Mouse (Mus musculus): Measurements from ENCODE around the gene Trabd2b. TPM values are rescaled to one million over a fixed set of nuclear protein-coding genes. Genes with fewer than 3 reads are reported as not detected.
A peak's percentile ranks its signal among the peaks of the same experiment; 100 is the strongest.

The Trabd2b gene
- 1.8 TPM in 2 replicates for polyA plus RNA-seq (2016; fragmentation: Nextera tagmentation; extraction: Ambion mirVana)

- peak; percentile 58 for DNase-seq (ENCODE audit: low spot score)
- no peaks in the 10 kb centered on the region for H3K9me3 ChIP-seq (replicated peaks)
- no peaks in the 10 kb centered on the region for H3K36me3 ChIP-seq
- WGBS: 1% methylated on average over 58 of the region's 61 CpGs
- peaks cover 58% of the 10 kb centered on the region for H3K4me1 ChIP-seq
- H3K27ac ChIP-seq (replicated peaks): peak within 1 kb of the TSS; percentile 92
- H3K4me3 ChIP-seq: peak within 1 kb of the TSS; percentile 75
- H3K27me3 ChIP-seq (ENCODE audit: low read depth, poor library complexity, severe bottlenecking): peaks cover 50% of the 10 kb centered on the region
Measured at GRCm38 (mm10) chr4:114406355-114407101, at the start of gene Trabd2b. Trabd2b (plus strand) TSS chr4:114406724.

- Histone ChIP-seq H3K4me3 (no peak overlapping the region), H3K36me3 (no peaks in the 10 kb centered on the region), H3K9me3 (replicated peaks) (no peaks in the 10 kb centered on the region), H3K27ac (replicated peaks) (no peak overlapping the region), H3K27me3 (ENCODE audit: low read depth, poor library complexity, severe bottlenecking) (no peaks in the 10 kb centered on the region), H3K4me1 (no peaks in the 10 kb centered on the region)
- DNase-seq (ENCODE audit: low spot score): no peak
- 68% methylated on average over 4 of the region's 4 CpGs for WGBS
Measured at GRCm38 (mm10) chr4:114357420-114357819, 49.1 kb upstream of the Trabd2b start.

GRCm38 (mm10) chr4:114358874-114359273 lies 47.6 kb upstream of the Trabd2b start:
- no peak overlapping the region for H3K27ac ChIP-seq (replicated peaks)
- no peaks in the 10 kb centered on the region for H3K36me3 ChIP-seq
- no peak for DNase-seq (ENCODE audit: low spot score)
- H3K4me1 ChIP-seq: no peaks in the 10 kb centered on the region
- H3K27me3 ChIP-seq (ENCODE audit: low read depth, poor library complexity, severe bottlenecking): no peaks in the 10 kb centered on the region
- 89% methylated on average over 2 of the region's 2 CpGs for WGBS
- H3K4me3 ChIP-seq: no peak overlapping the region
- H3K9me3 ChIP-seq (replicated peaks): no peaks in the 10 kb centered on the region

- no peaks in the 10 kb centered on the region for H3K9me3 ChIP-seq (replicated peaks)
- 95% methylated on average over 1 of the region's 1 CpGs for WGBS
Measured at GRCm38 (mm10) chr4:114359818-114360217, 46.7 kb upstream of the Trabd2b start.

GRCm38 (mm10) chr4:114361336-114361735 lies 45.2 kb upstream of the Trabd2b start:
- Histone ChIP-seq H3K36me3 (no peaks in the 10 kb centered on the region), H3K4me3 (no peak overlapping the region), H3K4me1 (no peaks in the 10 kb centered on the region), H3K27ac (replicated peaks) (no peak overlapping the region), H3K27me3 (ENCODE audit: low read depth, poor library complexity, severe bottlenecking) (no peaks in the 10 kb centered on the region), H3K9me3 (replicated peaks) (no peaks in the 10 kb centered on the region)
- 84% methylated on average over 2 of the region's 2 CpGs for WGBS
- DNase-seq (ENCODE audit: low spot score): no peak

More at GRCm38 (mm10) chr4:114359818-114360217, 46.7 kb upstream of the Trabd2b start:
- Histone ChIP-seq H3K36me3 (no peaks in the 10 kb centered on the region), H3K27ac (replicated peaks) (no peak overlapping the region), H3K4me3 (no peak overlapping the region), H3K4me1 (no peaks in the 10 kb centered on the region), H3K27me3 (ENCODE audit: low read depth, poor library complexity, severe bottlenecking) (no peaks in the 10 kb centered on the region)
- no peak for DNase-seq (ENCODE audit: low spot score)

- DNase-seq (ENCODE audit: low spot score): no peak
- H3K27me3 ChIP-seq (ENCODE audit: low read depth, poor library complexity, severe bottlenecking): peaks cover 21% of the 10 kb centered on the region; the same call in 1 of the 2 replicates
- H3K4me1 ChIP-seq: peaks cover 11% of the 10 kb centered on the region
- WGBS: 84% methylated on average over 4 of the region's 4 CpGs
- no peak overlapping the region for H3K4me3 ChIP-seq
- H3K36me3 ChIP-seq: no peaks in the 10 kb centered on the region
- H3K27ac ChIP-seq (replicated peaks): no peak overlapping the region
- H3K9me3 ChIP-seq (replicated peaks): no peaks in the 10 kb centered on the region
Measured at GRCm38 (mm10) chr4:114365000-114365399, 41.5 kb upstream of the Trabd2b start.

- Histone ChIP-seq H3K4me3 (no peak overlapping the region), H3K4me1 (peaks cover 11% of the 10 kb centered on the region), H3K9me3 (replicated peaks) (no peaks in the 10 kb centered on the region), H3K36me3 (no peaks in the 10 kb centered on the region), H3K27me3 (ENCODE audit: low read depth, poor library complexity, severe bottlenecking) (peaks cover 22% of the 10 kb centered on the region; the same call in 1 of the 2 replicates), H3K27ac (replicated peaks) (no peak overlapping the region)
- no peak for DNase-seq (ENCODE audit: low spot score)
Measured at GRCm38 (mm10) chr4:114365595-114365994, 40.9 kb upstream of the Trabd2b start.

- DNase-seq (ENCODE audit: low spot score): no peak
- Histone ChIP-seq H3K4me1 (peaks cover 13% of the 10 kb centered on the region), H3K27ac (replicated peaks) (no peak overlapping the region), H3K9me3 (replicated peaks) (no peaks in the 10 kb centered on the region), H3K4me3 (no peak overlapping the region), H3K27me3 (ENCODE audit: low read depth, poor library complexity, severe bottlenecking) (peaks cover 22% of the 10 kb centered on the region; the same call in 1 of the 2 replicates), H3K36me3 (no peaks in the 10 kb centered on the region)
- WGBS: 63% methylated on average over 2 of the region's 2 CpGs
Measured at GRCm38 (mm10) chr4:114367005-114367404, 39.5 kb upstream of the Trabd2b start.

- Histone ChIP-seq H3K4me1 (peaks cover 13% of the 10 kb centered on the region), H3K27me3 (ENCODE audit: low read depth, poor library complexity, severe bottlenecking) (peaks cover 22% of the 10 kb centered on the region; the same call in 1 of the 2 replicates), H3K4me3 (no peak overlapping the region), H3K36me3 (no peaks in the 10 kb centered on the region), H3K27ac (replicated peaks) (no peak overlapping the region), H3K9me3 (replicated peaks) (no peaks in the 10 kb centered on the region)
- peak; percentile 28 for DNase-seq (ENCODE audit: low spot score)
- 41% methylated on average over 7 of the region's 7 CpGs for WGBS
Measured at GRCm38 (mm10) chr4:114367840-114368239, 38.7 kb upstream of the Trabd2b start.

GRCm38 (mm10) chr4:114369591-114369990 lies 36.9 kb upstream of the Trabd2b start:
- Histone ChIP-seq H3K4me1 (peaks cover 13% of the 10 kb centered on the region), H3K9me3 (replicated peaks) (no peaks in the 10 kb centered on the region), H3K36me3 (no peaks in the 10 kb centered on the region), H3K4me3 (no peak overlapping the region), H3K27me3 (ENCODE audit: low read depth, poor library complexity, severe bottlenecking) (peaks cover 22% of the 10 kb centered on the region; the same call in 1 of the 2 replicates), H3K27ac (replicated peaks) (no peak overlapping the region)
- 89% methylated on average over 2 of the region's 2 CpGs for WGBS
- DNase-seq (ENCODE audit: low spot score): no peak

- H3K27ac ChIP-seq (replicated peaks): no peak overlapping the region
- H3K27me3 ChIP-seq (ENCODE audit: low read depth, poor library complexity, severe bottlenecking): peaks cover 22% of the 10 kb centered on the region; the same call in 1 of the 2 replicates
- no peaks in the 10 kb centered on the region for H3K36me3 ChIP-seq
- H3K9me3 ChIP-seq (replicated peaks): no peaks in the 10 kb centered on the region
- DNase-seq (ENCODE audit: low spot score): no peak
- H3K4me3 ChIP-seq: no peak overlapping the region
- H3K4me1 ChIP-seq: peaks cover 13% of the 10 kb centered on the region
Measured at GRCm38 (mm10) chr4:114370935-114371715, 35.4 kb upstream of the Trabd2b start.

- DNase-seq (ENCODE audit: low spot score): no peak
- 83% methylated on average over 3 of the region's 3 CpGs for WGBS
Measured at GRCm38 (mm10) chr4:114372699-114373098, 33.8 kb upstream of the Trabd2b start.

GRCm38 (mm10) chr4:114374330-114374729 lies 32.2 kb upstream of the Trabd2b start:
- no peak overlapping the region for H3K27ac ChIP-seq (replicated peaks)

More at GRCm38 (mm10) chr4:114372699-114373098, 33.8 kb upstream of the Trabd2b start:
- H3K4me1 ChIP-seq: peaks cover 6% of the 10 kb centered on the region
- no peaks in the 10 kb centered on the region for H3K36me3 ChIP-seq
- H3K27me3 ChIP-seq (ENCODE audit: low read depth, poor library complexity, severe bottlenecking): peaks cover 13% of the 10 kb centered on the region; the same call in 1 of the 2 replicates
- no peak overlapping the region for H3K27ac ChIP-seq (replicated peaks)
- H3K9me3 ChIP-seq (replicated peaks): no peaks in the 10 kb centered on the region
- H3K4me3 ChIP-seq: no peak overlapping the region

More at GRCm38 (mm10) chr4:114374330-114374729, 32.2 kb upstream of the Trabd2b start:
- H3K4me1 ChIP-seq: 0 out of 2 replicates have a peak, but pooled peaks cover 2% of the 10 kb centered on the region
- H3K36me3 ChIP-seq: no peaks in the 10 kb centered on the region
- no peaks in the 10 kb centered on the region for H3K9me3 ChIP-seq (replicated peaks)
- DNase-seq (ENCODE audit: low spot score): no peak
- peaks cover 7% of the 10 kb centered on the region; the same call in 1 of the 2 replicates for H3K27me3 ChIP-seq (ENCODE audit: low read depth, poor library complexity, severe bottlenecking)
- H3K4me3 ChIP-seq: no peak overlapping the region
- 91% methylated on average over 1 of the region's 1 CpGs for WGBS

Data from midbrain, embryonic 10.5 days (tissue).